Mouse (Mus musculus): ENCODE data around the gene Sys1. TPM values are rescaled to one million over a fixed set of nuclear protein-coding genes. Genes with fewer than 3 reads are reported as not detected.

Sys1 gene
- polyA plus RNA-seq, 1 experiment from 2014 or later: 49.1 TPM

DNA sequence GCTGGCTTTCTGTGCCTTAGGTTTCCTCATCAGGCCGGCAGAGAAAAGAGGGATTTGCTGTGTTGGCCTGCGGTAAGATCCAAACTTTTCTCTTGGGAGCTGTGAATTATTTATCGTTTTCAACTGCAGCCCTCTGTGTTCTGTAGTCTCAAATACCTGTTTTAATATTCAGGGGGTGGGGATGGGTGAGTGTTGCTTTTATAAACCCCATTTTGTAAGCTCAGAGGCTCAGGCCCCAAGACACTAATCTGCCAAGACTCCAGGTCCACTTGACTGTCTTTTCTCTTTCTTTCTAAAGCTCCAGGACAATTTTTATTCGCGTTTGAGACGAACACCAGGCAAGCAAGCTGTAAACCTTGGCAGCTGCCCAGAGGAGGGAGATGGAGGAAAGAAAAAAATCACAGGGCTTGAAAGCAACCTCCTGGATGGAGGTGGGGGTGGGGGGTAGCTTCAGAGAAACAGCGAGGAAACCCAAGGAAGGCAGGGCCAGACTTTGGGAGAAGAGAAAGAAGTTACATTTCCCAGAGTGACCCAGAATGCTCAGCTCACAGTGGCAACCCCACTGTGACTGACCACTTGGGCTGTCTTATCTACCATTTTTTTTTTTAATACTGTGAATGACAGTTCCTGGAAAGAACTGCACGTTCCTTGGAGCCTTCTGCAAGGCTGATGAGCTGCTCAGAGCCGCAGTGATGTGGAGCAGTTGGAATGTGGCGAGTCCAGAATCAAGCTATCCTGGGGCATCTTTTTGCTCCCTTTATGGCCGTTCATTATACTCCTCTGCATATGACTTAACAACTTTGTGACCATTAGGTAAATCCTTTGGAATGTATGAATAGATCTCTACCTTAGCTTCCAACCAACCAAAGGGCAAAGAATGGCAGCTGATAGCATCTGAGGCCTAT is 61.8 kb downstream of the Sys1 start:
- H3K4me2 ChIP-seq: no peak overlapping the region
- no peak overlapping the region for H3K27ac ChIP-seq (ENCODE audit: low read depth, low read length)
- H3K9ac ChIP-seq (ENCODE audit: low read depth, low read length): no peak overlapping the region
- 56% methylated on average over 11 of the region's 11 CpGs for WGBS
- 0 out of 2 replicates have a peak, but pooled peaks cover 2% of the 10 kb centered on the region for H3K27me3 ChIP-seq (replicated peaks; ENCODE audit: control insufficient read depth, insufficient read depth, low read length)
- ATAC-seq (replicated peaks; ENCODE audit: low FRiP score): no peak
- H3K4me1 ChIP-seq (replicated peaks; ENCODE audit: control insufficient read depth, insufficient read depth, low read length): peaks cover 6% of the 10 kb centered on the region; the same call in 1 of the 2 replicates
- no peak for DNase-seq (ENCODE audit: low spot score)
- H3K36me3 ChIP-seq (ENCODE audit: control insufficient read depth, insufficient read depth, low read length): no peaks in the 10 kb centered on the region
- no peak overlapping the region for H3K4me3 ChIP-seq (ENCODE audit: low read depth, low read length)
- H3K9me3 ChIP-seq (ENCODE audit: control insufficient read depth, low read length): no peaks in the 10 kb centered on the region

DNA sequence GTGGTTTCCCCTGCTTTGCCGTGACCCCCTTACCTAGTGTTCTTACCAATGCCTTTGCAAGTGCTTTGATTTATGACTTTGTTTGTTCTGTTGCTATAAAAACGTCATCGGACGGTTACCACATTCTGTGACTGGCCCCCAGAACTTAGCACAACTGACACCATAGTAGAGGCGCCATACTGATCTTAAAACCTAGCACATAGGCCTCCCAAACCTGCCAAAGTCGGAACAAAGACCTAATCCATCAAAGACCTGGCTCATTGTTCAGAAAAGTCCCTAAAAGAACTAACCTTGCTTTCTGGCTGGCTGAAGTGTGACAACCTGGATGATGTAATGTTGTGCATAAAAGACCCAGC is 62.4 kb downstream of the Sys1 start:
- no peaks in the 10 kb centered on the region for H3K36me3 ChIP-seq (ENCODE audit: control insufficient read depth, insufficient read depth, low read length)
- H3K27ac ChIP-seq (ENCODE audit: low read depth, low read length): no peak overlapping the region
- H3K4me2 ChIP-seq: no peak overlapping the region
- no peak for ATAC-seq (replicated peaks; ENCODE audit: low FRiP score)
- no peak overlapping the region for H3K9ac ChIP-seq (ENCODE audit: low read depth, low read length)
- H3K4me1 ChIP-seq (replicated peaks; ENCODE audit: control insufficient read depth, insufficient read depth, low read length): peaks cover 6% of the 10 kb centered on the region; the same call in 1 of the 2 replicates
- no peak overlapping the region for H3K4me3 ChIP-seq (ENCODE audit: low read depth, low read length)
- H3K9me3 ChIP-seq (ENCODE audit: control insufficient read depth, low read length): no peaks in the 10 kb centered on the region
- no peak for DNase-seq (ENCODE audit: low spot score)
- WGBS: 73% methylated on average over 6 of the region's 6 CpGs
- H3K27me3 ChIP-seq (replicated peaks; ENCODE audit: control insufficient read depth, insufficient read depth, low read length): 0 out of 2 replicates have a peak, but pooled peaks cover 2% of the 10 kb centered on the region

DNA sequence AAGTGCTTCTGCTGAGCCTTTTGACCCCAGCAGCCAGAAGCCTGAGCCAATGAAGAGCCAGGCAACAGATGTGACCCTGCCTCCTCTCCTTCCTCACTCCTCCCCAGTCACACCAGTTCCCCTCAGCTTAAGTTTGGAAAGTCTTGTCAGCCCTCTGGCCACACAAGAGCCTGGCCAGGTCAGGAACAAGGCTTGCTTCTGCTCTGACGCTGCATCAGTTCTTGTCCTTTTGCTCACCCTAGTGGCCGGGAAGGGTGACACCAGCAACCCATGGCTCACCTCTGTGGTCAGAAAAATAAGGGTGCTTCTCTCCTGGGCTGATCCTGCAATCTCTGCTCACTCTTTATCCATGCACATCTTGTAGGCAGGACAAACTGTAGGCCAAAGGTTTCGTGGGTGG is 64.0 kb downstream of the Sys1 start:
- Histone ChIP-seq H3K4me1 (replicated peaks; ENCODE audit: control insufficient read depth, insufficient read depth, low read length) (peaks cover 3% of the 10 kb centered on the region; the same call in 1 of the 2 replicates), H3K4me3 (ENCODE audit: low read depth, low read length) (no peak overlapping the region), H3K9me3 (ENCODE audit: control insufficient read depth, low read length) (no peaks in the 10 kb centered on the region), H3K36me3 (ENCODE audit: control insufficient read depth, insufficient read depth, low read length) (no peaks in the 10 kb centered on the region), H3K9ac (ENCODE audit: low read depth, low read length) (no peak overlapping the region), H3K27ac (ENCODE audit: low read depth, low read length) (no peak overlapping the region), H3K27me3 (replicated peaks; ENCODE audit: control insufficient read depth, insufficient read depth, low read length) (0 out of 2 replicates have a peak, but pooled peaks cover 2% of the 10 kb centered on the region), H3K4me2 (no peak overlapping the region)
- WGBS: 6% methylated on average over 3 of the region's 3 CpGs
- no peak for DNase-seq (ENCODE audit: low spot score)
- 0 out of 2 replicates have a peak, but pooled peaks have one; percentile 26 for ATAC-seq (replicated peaks; ENCODE audit: low FRiP score)

DNA sequence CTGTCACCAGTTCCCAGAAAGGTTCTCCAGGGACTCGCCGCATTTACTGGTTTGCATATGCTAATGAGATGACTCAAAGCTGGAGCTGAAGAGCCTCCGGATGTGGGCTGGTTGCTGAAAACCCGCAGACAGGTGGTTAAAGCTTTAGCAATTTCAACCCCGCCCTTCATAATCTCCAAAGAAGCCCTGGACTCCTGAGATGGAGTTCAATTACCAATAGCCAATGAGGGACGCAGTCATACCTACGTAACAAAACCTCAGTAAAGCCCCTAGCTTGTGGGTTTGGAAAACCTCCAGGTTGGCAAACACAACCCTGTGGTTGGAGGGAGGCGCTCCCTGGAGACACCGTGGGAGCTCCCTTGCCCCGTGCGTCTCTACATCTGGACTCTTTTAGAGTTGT is 65.1 kb downstream of the Sys1 start:
- no peak for DNase-seq (ENCODE audit: low spot score)

DNA sequence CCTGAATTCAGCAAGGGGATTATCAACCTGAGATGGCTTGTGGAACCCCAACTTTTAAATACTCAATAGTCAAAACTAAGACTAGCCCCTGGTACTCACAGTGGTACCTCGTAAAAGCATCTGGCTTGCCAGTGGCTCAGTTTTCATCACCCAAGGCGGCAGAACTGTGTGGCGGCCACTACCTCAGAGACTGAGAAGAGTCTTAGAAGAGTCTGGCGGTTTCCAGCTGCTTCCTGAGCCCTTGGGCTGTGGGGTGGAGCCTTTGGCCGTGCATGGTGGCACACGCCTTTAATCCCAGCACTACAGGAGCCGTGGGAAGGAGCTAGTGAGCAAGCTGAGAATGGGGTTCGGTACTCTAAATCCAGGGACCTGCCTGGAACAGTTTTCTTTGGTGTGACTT is 65.5 kb downstream of the Sys1 start:
- no peaks in the 10 kb centered on the region for H3K9me3 ChIP-seq (ENCODE audit: control insufficient read depth, low read length)
- DNase-seq (ENCODE audit: low spot score) (no peak), ATAC-seq (replicated peaks; ENCODE audit: low FRiP score) (no peak)
- no peak overlapping the region for H3K4me2 ChIP-seq
- H3K27me3 ChIP-seq (replicated peaks; ENCODE audit: control insufficient read depth, insufficient read depth, low read length): 0 out of 2 replicates have a peak, but pooled peaks cover 2% of the 10 kb centered on the region
- WGBS: 18% methylated on average over 8 of the region's 8 CpGs
- H3K36me3 ChIP-seq (ENCODE audit: control insufficient read depth, insufficient read depth, low read length): no peaks in the 10 kb centered on the region
- no peak overlapping the region for H3K27ac ChIP-seq (ENCODE audit: low read depth, low read length)
- H3K4me1 ChIP-seq (replicated peaks; ENCODE audit: control insufficient read depth, insufficient read depth, low read length): peaks cover 3% of the 10 kb centered on the region; the same call in 1 of the 2 replicates
- H3K9ac ChIP-seq (ENCODE audit: low read depth, low read length): no peak overlapping the region
- H3K4me3 ChIP-seq (ENCODE audit: low read depth, low read length): no peak overlapping the region

More for the DNA sequence above, 65.1 kb downstream of the Sys1 start:
- H3K4me2 ChIP-seq: 0 out of 2 replicates have a peak overlapping the region, but pooled peaks have one; percentile 9
- 0 out of 2 replicates have a peak, but pooled peaks cover 2% of the 10 kb centered on the region for H3K27me3 ChIP-seq (replicated peaks; ENCODE audit: control insufficient read depth, insufficient read depth, low read length)
- no peak overlapping the region for H3K9ac ChIP-seq (ENCODE audit: low read depth, low read length)
- 9% methylated on average over 11 of the region's 11 CpGs for WGBS
- no peak for ATAC-seq (replicated peaks; ENCODE audit: low FRiP score)
- no peaks in the 10 kb centered on the region for H3K9me3 ChIP-seq (ENCODE audit: control insufficient read depth, low read length)
- no peak overlapping the region for H3K4me3 ChIP-seq (ENCODE audit: low read depth, low read length)
- peaks cover 3% of the 10 kb centered on the region; the same call in 1 of the 2 replicates for H3K4me1 ChIP-seq (replicated peaks; ENCODE audit: control insufficient read depth, insufficient read depth, low read length)
- H3K36me3 ChIP-seq (ENCODE audit: control insufficient read depth, insufficient read depth, low read length): no peaks in the 10 kb centered on the region
- H3K27ac ChIP-seq (ENCODE audit: low read depth, low read length): no peak overlapping the region

DNA sequence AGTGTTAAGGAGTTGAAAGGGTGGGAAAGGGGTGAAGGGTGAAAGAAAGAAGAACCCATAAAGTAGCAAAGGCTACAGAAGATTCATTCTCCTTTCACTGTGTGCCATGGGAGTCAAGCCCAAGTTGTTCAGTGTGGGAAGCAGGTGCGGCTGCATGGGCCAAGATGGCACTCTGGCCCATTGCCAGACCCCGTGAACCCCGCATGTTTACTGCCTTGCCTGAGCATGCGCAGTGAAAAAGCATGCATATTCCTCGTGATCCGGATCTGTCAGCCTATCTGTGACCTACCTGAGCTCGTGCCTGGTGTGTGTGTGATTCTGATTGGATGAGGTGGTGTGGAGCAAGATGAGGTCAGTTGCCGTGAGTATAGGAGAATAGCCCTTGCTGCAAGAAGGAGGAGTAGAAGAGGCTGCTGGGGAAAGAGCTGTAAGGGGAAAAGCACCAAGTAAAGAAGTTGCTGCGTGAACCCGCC is 66.6 kb downstream of the Sys1 start:
- WGBS: 72% methylated on average over 10 of the region's 10 CpGs
- H3K9ac ChIP-seq (ENCODE audit: low read depth, low read length): no peak overlapping the region

DNA sequence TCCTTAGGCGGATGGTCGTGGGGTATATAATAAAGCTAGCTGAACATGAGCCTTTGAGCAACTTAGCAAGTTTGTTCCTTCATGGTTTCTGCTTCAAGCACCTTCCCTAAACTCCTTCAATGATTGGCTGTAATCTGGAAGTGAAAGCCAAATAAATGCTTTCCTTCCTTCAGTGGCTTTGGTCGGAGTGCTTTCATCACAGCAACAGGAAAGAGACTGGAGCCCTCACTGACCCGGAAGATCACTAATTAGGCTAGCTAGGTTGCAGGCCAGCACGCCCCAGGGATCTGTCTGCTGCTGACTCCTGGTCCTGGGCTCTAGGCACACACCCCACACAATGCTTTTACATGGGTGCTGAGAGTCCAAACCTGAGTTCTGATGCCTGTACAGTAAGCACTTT is 71.8 kb downstream of the Sys1 start:
- Histone ChIP-seq H3K9ac (ENCODE audit: low read depth, low read length) (no peak overlapping the region), H3K4me3 (ENCODE audit: low read depth, low read length) (no peak overlapping the region), H3K4me1 (replicated peaks; ENCODE audit: control insufficient read depth, insufficient read depth, low read length) (no peaks in the 10 kb centered on the region), H3K4me2 (no peak overlapping the region), H3K27me3 (replicated peaks; ENCODE audit: control insufficient read depth, insufficient read depth, low read length) (no peaks in the 10 kb centered on the region), H3K9me3 (ENCODE audit: control insufficient read depth, low read length) (no peaks in the 10 kb centered on the region), H3K27ac (ENCODE audit: low read depth, low read length) (no peak overlapping the region), H3K36me3 (ENCODE audit: control insufficient read depth, insufficient read depth, low read length) (no peaks in the 10 kb centered on the region)
- no peak for ATAC-seq (replicated peaks; ENCODE audit: low FRiP score)
- 56% methylated on average over 5 of the region's 5 CpGs for WGBS
- no peak for DNase-seq (ENCODE audit: low spot score)

More for the DNA sequence above, 66.6 kb downstream of the Sys1 start:
- peaks cover 3% of the 10 kb centered on the region; the same call in 1 of the 2 replicates for H3K4me1 ChIP-seq (replicated peaks; ENCODE audit: control insufficient read depth, insufficient read depth, low read length)
- no peak overlapping the region for H3K27ac ChIP-seq (ENCODE audit: low read depth, low read length)
- no peaks in the 10 kb centered on the region for H3K9me3 ChIP-seq (ENCODE audit: control insufficient read depth, low read length)
- no peak overlapping the region for H3K4me3 ChIP-seq (ENCODE audit: low read depth, low read length)
- no peak for ATAC-seq (replicated peaks; ENCODE audit: low FRiP score)
- H3K36me3 ChIP-seq (ENCODE audit: control insufficient read depth, insufficient read depth, low read length): no peaks in the 10 kb centered on the region
- H3K27me3 ChIP-seq (replicated peaks; ENCODE audit: control insufficient read depth, insufficient read depth, low read length): 0 out of 2 replicates have a peak, but pooled peaks cover 2% of the 10 kb centered on the region
- H3K4me2 ChIP-seq: no peak overlapping the region
- DNase-seq (ENCODE audit: low spot score): no peak

All from liver, embryonic 11.5 days (tissue).